Mouse (Mus musculus): ENCODE results near the gene Zfp969. TPM values are rescaled to one million over a fixed set of nuclear protein-coding genes. Genes with fewer than 3 reads are reported as not detected.
"Not testable (repeated sequence)": the region's sequence is repeated elsewhere in the genome, so short reads cannot be mapped to it uniquely, and the experiment has no call there.

The Zfp969 gene
- not detected for total RNA-seq (2021)
- long read RNA-seq, experiment 1, partial matches to known transcripts, result 0 of 2 reads
- long read RNA-seq, experiment 1, other reads (novel, unspliced or antisense), result 0 of 2 reads
- long read RNA-seq, experiment 2, result 0 reads

GRCm38 (mm10) chr2:175703546-175703945, at the start of gene Zfp969:
Zfp969 (minus strand) TSS chr2:175703646.
- DNase-seq (ENCODE audit: extremely low spot score in 1 of 2, low spot score in 2 of 2); H3K4me3 ChIP-seq; intact Hi-C loops (cut with DNase I); H3K27ac ChIP-seq: not testable (repeated sequence)

GRCm38 (mm10) chr2:175741237-175741636, 37.8 kb upstream of the Zfp969 start, which contains the start of gene Gm2007:
Gm2007 (plus strand) TSS chr2:175741537.
- H3K27ac ChIP-seq; DNase-seq (ENCODE audit: extremely low spot score in 1 of 2, low spot score in 2 of 2); H3K4me3 ChIP-seq; intact Hi-C loops (cut with DNase I): not testable (repeated sequence)

GRCm38 (mm10) chr2:175643678-175644077, 59.8 kb downstream of the Zfp969 start, which contains the start of gene Gm11007:
Gm11007 (plus strand) TSS chr2:175643978.
- intact Hi-C loops (cut with DNase I); H3K27ac ChIP-seq; H3K4me3 ChIP-seq; DNase-seq (ENCODE audit: extremely low spot score in 1 of 2, low spot score in 2 of 2): not testable (repeated sequence)

Other genes starting within 250 kb of the Zfp969 start
- 1 to 10 TPM; 3.8 to 4.4 TPM for gene Zfp965, start 233.7 kb downstream of the Zfp969 start, total RNA-seq (2021)
- not detected for gene Gm11007, start 59.7 kb downstream of the Zfp969 start, total RNA-seq (2021)
- not detected for gene Gm2007, start 37.9 kb upstream of the Zfp969 start, total RNA-seq (2021)
- 1 to 10 TPM in 1 of 2 experiments, not detected in 1; 2.9 TPM for gene Gm14288, start 97.4 kb upstream of the Zfp969 start, total RNA-seq (2021)
- 10 to 100 TPM; 48.2 to 54.7 TPM for gene Gm6710, start 165.6 kb upstream of the Zfp969 start, total RNA-seq (2021)
- gene Zfp966, start 227.5 kb upstream of the Zfp969 start, total RNA-seq (2021), result 1 to 10 TPM; 6.9 to 7.4 TPM

Data from left cerebral cortex, adult 2 months (tissue).